Mouse (Mus musculus): Measurements from ENCODE around the gene Olfr1294.

Olfr1294 gene

DNA sequence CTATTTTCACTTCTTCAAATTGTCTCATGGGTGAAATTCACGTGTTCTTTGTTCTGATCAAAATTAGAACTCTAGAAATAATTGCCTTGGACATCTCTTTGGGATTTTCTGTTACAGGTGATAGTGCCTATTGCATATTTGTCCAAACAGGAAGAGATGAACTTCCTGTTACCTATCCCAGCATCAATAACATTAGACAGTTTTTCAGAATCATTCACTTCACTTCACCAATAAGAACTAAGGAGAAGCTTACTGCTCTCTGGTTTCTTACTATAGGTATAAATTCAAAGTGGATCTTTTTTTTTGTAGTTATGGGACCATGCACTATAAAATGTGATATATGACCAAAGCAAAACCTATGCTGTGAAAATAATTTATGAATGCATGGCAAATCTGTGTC is at the start of gene Olfr1294:
TSS of gene Olfr1294 (minus strand) at position 101 of the 400 bp plus-strand sequence.
- DNase-seq, result no peak

DNA sequence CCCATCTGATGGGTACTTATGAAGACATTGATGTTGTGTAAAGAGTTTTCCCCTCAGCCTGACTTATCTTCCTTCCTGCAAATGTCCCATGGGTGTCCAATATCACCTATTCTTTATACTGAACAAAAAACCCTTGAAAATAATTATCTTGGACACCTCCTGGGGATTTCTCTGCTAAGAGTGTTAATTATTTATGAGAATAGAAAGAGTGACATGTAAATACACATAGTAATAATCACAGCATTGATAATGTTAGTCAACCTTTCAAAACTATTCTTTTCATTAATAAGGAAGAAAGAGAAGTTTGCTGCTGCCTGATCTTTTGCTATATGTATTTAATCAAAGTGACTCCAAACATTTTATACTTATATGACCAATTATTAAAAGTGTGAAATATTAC is 29.5 kb upstream of the Olfr1294 start, which contains the start of gene Olfr1295:
TSS of gene Olfr1295 (minus strand) at position 101 of the 400 bp plus-strand sequence.
- no peak for DNase-seq

DNA sequence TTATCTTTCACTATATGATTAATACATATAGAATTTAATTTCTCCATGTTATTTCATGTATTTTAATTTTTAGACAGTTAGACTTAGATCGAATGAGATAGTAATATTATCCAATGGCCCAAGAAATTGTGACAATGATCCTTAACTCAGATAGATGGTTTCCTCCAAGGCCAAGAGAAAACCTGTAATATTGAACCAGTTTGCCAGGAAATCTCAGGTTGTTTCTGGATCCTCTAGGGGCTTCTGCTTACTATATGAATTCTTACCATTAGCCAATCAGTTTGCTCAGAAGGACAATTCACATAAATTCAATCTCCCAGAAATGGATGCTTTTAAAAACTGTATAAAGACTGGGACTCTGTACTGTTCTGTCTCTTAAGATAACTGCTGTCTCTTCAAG is 15.2 kb downstream of the Olfr1294 start, which contains the start of gene Olfr1293-ps:
TSS of gene Olfr1293-ps (plus strand) at position 301 of the 400 bp plus-strand sequence.
- no peak for DNase-seq

DNA sequence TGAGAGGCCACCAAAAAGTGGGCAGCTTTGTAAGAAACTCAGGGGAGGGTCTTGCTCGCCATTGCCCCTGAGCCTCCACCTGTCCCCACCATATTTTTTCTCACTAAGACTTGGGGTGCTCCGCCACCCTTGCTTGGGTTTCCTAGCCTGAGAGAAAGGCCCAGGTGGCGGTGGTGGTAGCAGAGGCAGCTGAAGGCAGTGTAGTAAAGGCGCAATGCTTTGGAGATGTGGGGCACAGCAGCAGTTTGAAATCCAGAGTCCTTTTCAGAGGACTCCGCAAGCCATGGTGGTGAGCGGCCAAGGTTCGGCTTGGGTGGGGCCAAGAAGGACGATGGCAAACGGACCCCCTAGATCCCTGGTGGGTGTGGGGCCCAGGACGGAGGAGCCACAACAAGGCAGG is 22.6 kb downstream of the Olfr1294 start:
- DNase-seq, result no peak

DNA sequence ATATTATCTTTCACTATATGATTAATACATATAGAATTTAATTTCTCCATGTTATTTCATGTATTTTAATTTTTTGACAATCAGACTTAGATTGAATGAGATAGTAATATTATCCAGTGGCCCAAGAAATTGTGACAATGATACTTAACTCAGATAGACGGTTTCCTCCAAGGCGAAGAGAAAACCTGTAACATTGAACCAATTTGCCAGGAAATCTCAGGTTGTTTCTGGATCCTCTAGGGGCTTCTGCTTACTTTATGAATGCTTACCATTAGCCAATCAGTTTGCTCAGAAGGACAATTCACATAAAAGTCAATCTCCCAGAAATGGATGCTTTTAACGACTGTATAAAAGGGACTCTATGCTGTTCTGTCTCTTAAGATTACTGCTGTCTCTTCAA is 43.2 kb downstream of the Olfr1294 start, which contains the start of gene Olfr1291-ps1:
TSS of gene Olfr1291-ps1 (plus strand) at position 301 of the 400 bp plus-strand sequence.
- no peak for DNase-seq

DNA sequence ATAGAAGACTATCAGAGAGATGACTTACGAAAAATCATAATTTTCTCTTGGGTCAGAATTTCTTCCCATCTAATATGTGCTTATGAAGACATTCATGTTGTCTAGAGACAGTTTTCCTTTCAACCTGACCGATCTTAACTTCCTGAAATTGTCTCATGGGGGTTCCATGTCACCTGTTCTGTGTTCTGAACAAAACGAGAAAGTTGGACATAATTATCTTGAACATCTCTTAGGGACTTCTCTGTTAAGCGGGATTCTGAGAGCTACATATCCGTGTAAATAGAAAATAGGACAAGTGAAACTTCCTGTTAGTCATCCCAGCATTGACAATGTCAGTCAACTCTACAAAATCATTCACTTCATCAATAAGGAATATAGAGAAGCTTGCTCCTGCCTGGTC is 46.4 kb downstream of the Olfr1294 start, which contains the start of gene Olfr1290:
TSS of gene Olfr1290 (minus strand) at position 101 of the 400 bp plus-strand sequence.
- no peak for DNase-seq

Measured in right cerebral cortex, postnatal 4 days (tissue).